Mouse (Mus musculus): Measurements from ENCODE around the gene 1700028K03Rik.

The 1700028K03Rik gene

GRCm38 (mm10) chr5:107541696-107542095 lies 7.2 kb downstream of the 1700028K03Rik start:
- no peak for DNase-seq (ENCODE audit: low read depth, low spot score)

GRCm38 (mm10) chr5:107545927-107546326 lies 11.4 kb downstream of the 1700028K03Rik start:
- DNase-seq (ENCODE audit: low read depth, low spot score): peak; percentile 71

GRCm38 (mm10) chr5:107547955-107548354 lies 13.4 kb downstream of the 1700028K03Rik start:
- no peak for DNase-seq (ENCODE audit: low read depth, low spot score)

DNA sequence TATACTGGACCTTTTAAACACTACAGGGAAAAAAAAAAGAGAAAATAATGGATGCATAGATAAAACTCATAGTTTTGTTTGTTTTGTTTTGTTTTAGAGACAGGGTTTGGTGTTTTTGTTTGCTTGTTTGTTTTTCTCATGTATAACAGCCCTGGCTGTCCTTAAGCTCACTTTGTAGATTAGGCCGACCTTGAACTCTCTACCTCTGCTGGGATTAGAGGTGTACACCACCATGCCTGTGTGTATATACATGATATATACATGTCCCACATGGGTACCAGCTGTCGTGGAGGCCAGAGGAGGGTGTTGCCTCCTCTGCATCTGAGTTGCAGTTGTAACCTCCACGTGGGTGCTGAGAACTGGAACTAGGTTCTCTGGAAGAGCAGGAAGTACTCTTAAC lies 13.9 kb downstream of the 1700028K03Rik start:
- DNase-seq (ENCODE audit: low read depth, low spot score): no peak

GRCm38 (mm10) chr5:107554336-107554735 lies 19.8 kb downstream of the 1700028K03Rik start:
- peak; percentile 40 for DNase-seq (ENCODE audit: low read depth, low spot score)

- DNase-seq (ENCODE audit: low read depth, low spot score): no peak
Measured at GRCm38 (mm10) chr5:107556969-107557368, 22.5 kb downstream of the 1700028K03Rik start.

GRCm38 (mm10) chr5:107569148-107569547 lies 34.6 kb downstream of the 1700028K03Rik start:
- no peak for DNase-seq (ENCODE audit: low read depth, low spot score)

- peak; percentile 89 for DNase-seq (ENCODE audit: low read depth, low spot score)
Measured at GRCm38 (mm10) chr5:107597301-107598077, 63.0 kb downstream of the 1700028K03Rik start, which contains the start of the genes Rpap2 and Glmn. Gene Rpap2 (plus strand): TSS chr5:107597373. Gene Glmn (minus strand): TSS chr5:107597888.

DNA sequence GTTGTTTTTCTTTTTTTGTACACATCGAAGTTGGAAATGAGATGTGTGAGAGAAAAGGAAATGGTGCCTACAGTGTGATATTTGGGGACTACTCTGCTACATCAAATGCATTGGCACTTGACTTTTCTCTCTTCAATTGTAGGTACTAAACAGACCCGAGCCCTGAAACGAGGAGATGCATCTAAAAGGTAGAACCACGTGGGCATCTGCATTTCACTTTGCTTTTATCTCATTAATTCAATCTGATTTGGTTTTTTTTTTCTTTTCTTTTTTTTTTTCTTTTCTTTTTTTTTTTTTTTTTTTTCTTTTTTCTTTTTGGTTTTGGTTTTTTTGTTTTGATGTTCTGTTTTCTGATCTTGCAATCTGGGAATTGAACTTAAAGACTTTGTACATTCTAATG lies 63.9 kb downstream of the 1700028K03Rik start:
- peak; percentile 38 for DNase-seq (ENCODE audit: low read depth, low spot score)
